Mouse (Mus musculus): ENCODE results near the gene Shpk.

The Shpk gene

GRCm38 (mm10) chr11:73261385-73261784 lies 62.1 kb downstream of the Shpk start:
- DNase-seq (ENCODE audit: low read depth, low spot score): no peak

DNA sequence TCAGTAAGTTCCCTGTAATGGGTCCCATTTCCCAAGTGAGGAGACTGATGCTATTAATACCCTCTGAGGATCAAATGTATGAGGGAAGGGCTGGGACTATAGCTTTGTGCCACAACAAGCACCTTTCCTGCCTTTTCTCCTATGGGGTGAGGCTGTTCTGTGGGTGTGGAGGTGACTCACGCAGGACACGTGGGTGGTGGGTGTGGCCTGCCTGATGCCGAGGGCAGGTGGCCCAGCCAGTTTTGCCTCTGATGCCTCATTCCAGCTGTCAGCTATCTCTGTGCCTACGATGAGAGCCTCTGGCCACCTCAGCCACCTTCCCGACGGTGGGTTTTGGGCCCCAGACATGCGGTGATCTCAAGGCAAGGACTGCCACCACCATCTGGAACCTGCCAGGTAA lies 68.0 kb downstream of the Shpk start, which contains the start of gene Trpv3:
TSS of gene Trpv3 (plus strand) at position 122 of the 400 bp plus-strand sequence.
- DNase-seq (ENCODE audit: low read depth, low spot score): no peak

Data from WW6 (cell line).